Mouse (Mus musculus) bone marrow macrophage, adult 2 months (primary cell): ENCODE measurements at regions not wholly inside any gene's neighbourhood (a gene's known extent, or its start where the extent isn't known, plus 50 kb on each side); places are given as distances from the start of the nearest gene placed in this dataset.

Experiments
- CTCF ChIP-seq: IDR thresholded peaks from 2 replicates; pipeline ENCODE4 v1.5.1; 2012; ENCODE audit warnings: low read depth, mild to moderate bottlenecking, low read length, moderate library complexity
- POLR2A ChIP-seq: IDR thresholded peaks from 2 replicates; pipeline ENCODE4 v1.6.1; 2012; ENCODE audit warnings: mild to moderate bottlenecking, low read depth, low read length, borderline replicate concordance

- no peak for TF ChIP-seq CTCF
- no peak for TF ChIP-seq POLR2A
Measured at GRCm38 (mm10) chr5:37972980-37973545, 65.5 kb upstream of the Stx18 start.
